Mouse (Mus musculus): ENCODE measurements around the gene Med25.
A peak's percentile ranks its signal among the peaks of the same experiment; 100 is the strongest.
"Not testable (repeated sequence)": the region's sequence is repeated elsewhere in the genome, so short reads cannot be mapped to it uniquely, and the experiment has no call there.

Gene Med25

DNA sequence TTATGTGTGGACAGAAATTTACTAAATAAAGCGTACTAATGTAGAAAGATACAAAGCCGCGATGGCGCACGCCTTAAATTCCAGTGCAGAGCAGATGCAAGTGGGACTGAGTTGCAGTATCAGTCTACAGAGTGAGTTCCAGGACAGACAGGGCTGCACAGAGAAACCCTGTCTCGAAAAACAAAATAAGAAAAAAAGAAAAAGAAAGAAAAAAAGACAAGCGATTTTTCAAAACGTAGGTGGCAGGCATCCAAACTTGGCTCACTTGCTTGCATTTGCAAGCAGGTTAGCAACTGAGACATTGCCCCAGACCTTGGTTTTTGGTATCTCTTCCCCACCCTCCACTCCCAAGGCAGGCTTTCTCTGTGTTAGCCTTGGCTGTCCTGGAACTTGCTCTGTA, 685 bp upstream of the Med25 start:
- DNase-seq (ENCODE audit: low read depth) = no peak

- DNase-seq (ENCODE audit: low read depth) = no peak
Observed at GRCm38 (mm10) chr7:44891611-44892010, 901 bp downstream of the Med25 start.

GRCm38 (mm10) chr7:44890737-44891136, 1.8 kb downstream of the Med25 start:
- no peak for DNase-seq (ENCODE audit: low read depth)

DNA sequence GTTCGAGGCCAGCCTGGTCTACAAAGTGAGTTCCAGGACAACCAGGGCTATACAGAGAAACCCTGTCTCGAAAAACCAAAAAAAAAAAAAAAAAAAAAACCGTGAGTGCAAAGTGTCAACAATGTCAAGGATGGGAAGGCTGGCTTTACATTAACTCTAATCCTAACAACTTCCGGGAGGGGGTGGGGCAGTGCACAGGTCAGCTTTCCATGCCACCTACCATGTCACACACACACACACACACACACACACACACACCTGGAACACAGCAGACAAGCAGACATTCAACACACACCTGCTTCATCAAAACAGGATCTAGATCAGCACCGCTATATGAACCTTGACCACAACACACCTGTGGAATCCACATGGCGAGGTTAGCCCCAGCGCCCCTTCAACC, 2.3 kb downstream of the Med25 start:
- no peak for DNase-seq (ENCODE audit: low read depth)

- no peak for DNase-seq (ENCODE audit: low read depth)
Observed at GRCm38 (mm10) chr7:44888256-44889105, 4.0 kb downstream of the Med25 start.

GRCm38 (mm10) chr7:44886964-44887363, 5.5 kb downstream of the Med25 start:
- no peak for DNase-seq (ENCODE audit: low read depth)

- DNase-seq (ENCODE audit: low read depth) = no peak
Observed at GRCm38 (mm10) chr7:44884637-44885036, 7.9 kb downstream of the Med25 start.

GRCm38 (mm10) chr7:44883036-44883435, 9.5 kb downstream of the Med25 start:
- no peak for DNase-seq (ENCODE audit: low read depth)

GRCm38 (mm10) chr7:44877833-44878232, 14.7 kb downstream of the Med25 start:
- DNase-seq (ENCODE audit: low read depth) = no peak

DNA sequence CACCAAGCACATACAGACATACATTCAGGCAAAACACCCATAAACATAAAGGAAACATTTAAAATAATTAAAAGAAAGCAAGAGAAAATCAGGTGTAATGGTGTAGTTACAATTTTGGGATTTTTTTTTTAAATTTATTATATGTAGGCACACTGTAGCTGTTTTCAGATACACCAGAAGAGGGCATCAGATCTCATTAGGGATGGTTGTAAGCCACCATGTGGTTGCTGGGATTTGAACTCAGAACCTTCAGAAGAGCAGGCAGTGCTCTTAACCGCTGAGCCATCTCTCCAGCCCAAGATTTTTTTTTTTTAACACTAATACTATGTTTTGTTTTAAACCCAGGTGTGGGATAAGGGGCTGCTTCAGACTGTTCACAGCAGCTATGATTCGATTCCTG, 20.7 kb downstream of the Med25 start:
- not testable (repeated sequence) for DNase-seq (ENCODE audit: low read depth)

DNA sequence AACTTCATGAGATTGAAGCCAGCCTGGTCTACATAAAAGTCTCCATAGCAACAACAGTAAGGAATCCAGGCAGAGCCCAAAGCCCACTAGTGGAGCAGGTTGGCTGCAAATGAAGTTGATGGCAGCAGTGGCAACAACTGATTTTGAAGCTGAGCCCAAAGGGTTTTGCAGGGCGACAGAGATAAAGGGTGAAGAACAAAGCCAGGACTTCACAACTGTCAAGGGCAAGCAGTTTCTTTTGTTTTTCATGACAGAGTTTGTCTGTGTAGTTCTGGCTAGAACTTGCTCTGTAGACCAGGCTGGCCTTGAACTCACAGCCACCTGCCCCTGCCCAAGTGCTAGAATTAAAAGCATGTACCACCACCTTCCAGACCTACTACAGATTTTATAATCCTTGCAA, 21.3 kb downstream of the Med25 start:
- DNase-seq (ENCODE audit: low read depth) = no peak

DNA sequence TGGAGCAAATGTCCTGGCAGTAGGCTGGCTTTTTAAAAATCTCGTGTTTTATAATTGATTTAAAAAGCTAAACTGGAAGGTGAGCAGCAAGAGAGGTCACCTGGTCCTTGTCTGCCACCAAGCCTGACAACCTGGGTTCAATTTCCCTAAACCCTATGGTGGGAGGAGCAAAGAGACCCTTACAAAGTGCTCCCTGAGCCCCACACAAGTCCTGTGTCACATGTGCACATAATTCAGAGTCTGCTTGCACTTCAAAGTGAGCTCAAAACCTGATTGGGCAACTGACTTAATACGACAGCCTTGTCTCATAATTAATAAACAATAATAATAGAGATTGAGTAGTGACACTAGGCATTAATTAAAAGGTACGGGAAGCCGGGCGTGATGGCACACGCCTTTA, 21.9 kb downstream of the Med25 start:
- no peak for DNase-seq (ENCODE audit: low read depth)

DNA sequence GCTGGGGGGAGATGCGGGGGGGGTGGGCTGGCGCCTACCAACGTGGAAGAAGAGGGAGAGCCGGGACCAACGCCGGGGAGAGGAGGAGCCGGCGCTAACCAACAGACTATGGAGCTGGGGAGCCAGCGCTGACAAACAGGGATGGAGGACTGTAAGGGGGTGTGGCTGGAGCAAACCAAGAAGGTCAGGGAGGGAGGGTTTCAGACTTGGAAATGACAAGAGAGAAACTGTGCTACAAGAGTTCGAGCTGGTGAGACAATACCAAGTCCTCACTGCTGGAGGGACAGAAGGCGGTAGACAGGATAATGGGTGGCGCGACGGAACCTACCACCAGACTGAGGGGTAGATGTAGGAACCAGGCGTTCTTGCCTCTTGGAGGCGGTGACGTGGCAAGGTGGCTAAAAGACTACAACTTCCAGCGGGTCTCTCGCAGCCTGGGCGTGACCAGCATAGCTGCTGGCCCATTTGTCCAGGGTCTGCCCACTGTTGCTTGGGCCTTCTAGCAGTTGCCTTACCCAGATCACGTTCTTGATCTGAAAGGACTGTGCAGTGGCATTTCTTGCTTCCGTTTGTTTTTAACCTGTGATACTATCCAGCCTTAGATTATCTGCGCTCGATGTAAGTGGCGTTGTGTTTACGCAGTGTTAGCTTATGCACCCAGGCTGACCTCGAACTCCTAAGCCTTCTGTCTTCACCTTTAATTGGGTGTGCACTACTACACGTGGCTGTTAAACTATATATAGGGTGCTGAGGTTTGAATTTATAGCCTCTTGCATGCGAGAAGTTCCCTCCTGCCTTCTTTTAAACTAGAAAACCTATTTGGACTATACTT, 22.6 kb downstream of the Med25 start, which contains the start of gene Ptov1:
Ptov1 (minus strand) TSS at position 92 of the 832 bp plus-strand sequence.
- peak; percentile 87 for DNase-seq (ENCODE audit: low read depth)

GRCm38 (mm10) chr7:44868919-44869696, 23.4 kb downstream of the Med25 start:
- peak; percentile 57 for DNase-seq (ENCODE audit: low read depth)

DNA sequence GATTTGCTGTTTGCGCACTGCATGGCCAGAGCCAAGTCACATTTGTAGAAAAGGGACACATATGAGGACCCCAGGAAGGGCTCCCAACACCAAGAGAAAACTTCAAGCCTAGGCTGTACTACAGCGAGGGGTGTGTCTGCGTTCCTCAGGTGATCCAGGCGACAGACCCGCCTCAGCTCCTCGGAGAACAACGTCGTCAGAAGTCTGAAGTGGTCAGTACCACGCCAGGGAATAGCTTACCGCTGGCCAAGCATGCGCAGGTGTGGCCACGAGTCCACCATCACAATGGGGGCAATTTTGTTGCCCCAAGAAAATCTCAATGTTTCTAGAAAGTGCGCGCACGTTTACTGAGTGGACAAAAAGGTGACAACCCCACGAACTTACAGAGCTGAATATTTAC, 24.0 kb downstream of the Med25 start:
- DNase-seq (ENCODE audit: low read depth) = no peak

DNA sequence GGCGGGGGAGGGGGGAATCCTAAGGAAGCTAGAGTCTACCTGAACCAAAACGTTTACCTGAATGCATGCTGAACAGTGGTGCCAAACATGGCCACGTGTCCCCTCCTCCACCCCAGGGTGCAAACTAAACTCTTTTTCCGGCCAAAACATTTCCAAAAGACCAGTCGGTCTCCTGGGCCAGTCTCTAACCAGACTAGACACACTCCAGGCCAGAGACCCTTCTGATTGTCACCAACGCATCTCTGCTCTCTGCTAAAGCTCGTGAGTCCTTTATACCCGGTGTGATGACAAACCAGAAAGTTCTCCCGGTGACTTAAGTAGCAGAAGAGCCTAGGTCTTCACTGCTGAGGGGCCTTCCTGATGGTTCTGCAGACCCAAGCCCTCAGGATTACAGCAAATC, 24.7 kb downstream of the Med25 start:
- DNase-seq (ENCODE audit: low read depth) = no peak

- no peak for DNase-seq (ENCODE audit: low read depth)
Observed at GRCm38 (mm10) chr7:44867010-44867702, 25.4 kb downstream of the Med25 start.

- no peak for DNase-seq (ENCODE audit: low read depth)
Observed at GRCm38 (mm10) chr7:44866276-44867009, 26.1 kb downstream of the Med25 start.

DNA sequence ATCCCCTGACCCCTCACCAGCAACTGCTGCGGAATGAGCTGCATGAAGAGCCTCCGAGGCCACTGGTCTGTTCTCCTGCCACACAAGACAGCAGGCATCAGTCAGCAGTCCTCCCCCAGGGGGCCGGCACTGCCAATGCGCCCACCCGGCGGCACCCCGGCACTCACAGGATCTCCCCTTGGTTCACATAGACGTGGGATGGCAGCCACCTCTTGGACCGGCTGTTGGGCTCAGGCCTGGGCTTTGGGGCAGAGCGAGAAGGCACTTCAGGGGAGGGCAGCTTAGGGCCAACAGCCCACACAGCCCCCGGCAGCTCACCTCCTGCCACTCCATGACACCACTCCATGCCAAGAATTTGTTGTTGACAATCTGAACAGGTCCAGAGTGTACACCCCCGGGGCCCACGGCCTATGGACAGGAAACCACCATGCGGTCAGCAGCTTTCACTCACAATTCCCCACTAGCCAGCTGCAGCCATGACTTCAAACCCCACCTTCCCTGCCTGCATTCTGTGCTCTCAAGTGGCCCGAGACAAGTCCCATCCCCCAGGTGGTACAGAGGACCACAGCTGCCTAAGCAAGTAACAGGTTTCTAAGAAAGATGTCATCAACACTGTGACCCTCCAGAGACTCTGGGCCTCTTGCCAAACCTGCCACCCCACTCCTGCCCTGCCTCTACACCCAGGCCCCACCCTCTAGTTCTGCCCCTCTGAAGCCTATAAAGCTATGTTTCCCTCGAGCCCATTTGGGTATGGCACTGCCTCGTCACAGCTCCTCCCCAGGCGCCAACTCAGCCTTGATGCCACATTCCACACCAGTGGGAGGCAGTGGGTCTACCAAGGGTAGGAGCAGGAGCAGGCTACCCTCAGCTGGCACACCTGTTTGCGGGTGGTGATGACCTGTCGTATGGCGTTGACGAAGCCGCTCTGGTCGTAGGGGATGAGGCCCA, 27.6 kb downstream of the Med25 start:
- no peak for DNase-seq (ENCODE audit: low read depth)

DNA sequence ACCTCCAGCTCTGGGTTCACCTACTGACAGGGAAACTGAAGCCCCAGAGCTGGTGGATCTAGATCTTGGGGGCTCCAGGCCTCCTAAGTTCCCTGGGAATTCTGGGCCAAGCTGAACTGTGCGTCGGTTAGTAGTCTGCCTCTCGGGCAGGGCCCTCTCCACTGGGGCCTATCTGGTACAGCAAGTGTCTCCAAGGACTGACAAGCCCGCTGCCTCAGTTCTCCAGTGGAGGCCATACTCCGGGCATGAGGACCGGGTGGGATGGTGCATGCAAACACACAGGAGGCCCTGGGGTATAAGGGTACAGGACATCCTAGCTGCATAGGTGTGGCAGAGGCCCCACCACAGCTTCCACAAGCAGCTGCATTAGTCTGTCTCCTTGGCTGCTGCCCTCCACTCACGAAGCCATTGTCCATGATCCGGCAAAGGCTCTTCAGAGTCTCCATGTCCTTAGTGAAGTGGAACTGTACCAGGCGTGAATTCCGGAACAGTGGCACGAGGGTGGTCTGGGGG, 28.5 kb downstream of the Med25 start:
- no peak for DNase-seq (ENCODE audit: low read depth)
